In the genomic region with DNA sequence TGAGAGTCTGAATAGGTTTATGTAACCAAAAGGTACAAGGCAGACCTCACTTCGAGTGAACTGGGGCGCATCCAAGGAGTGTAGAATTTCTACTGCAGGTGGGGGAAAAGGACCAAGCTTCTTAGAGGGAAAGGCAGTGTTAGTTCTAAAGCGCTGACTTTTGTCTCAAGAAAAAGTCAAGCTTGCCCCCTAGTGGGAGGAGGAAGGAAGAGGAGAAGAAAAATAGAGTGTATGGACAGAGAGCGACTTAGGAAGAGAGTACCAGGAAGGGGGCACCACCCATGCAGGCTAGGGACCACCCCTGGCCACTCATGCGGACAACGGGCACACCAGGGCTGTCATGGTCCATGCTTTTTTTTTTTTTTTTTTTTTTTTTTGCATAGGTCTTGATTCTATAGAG, we compare ENCODE assay signal across 9 mouse cellular contexts. TPM values are rescaled to one million over a fixed set of nuclear protein-coding genes. Genes with fewer than 3 reads are reported as not detected.
A peak's percentile ranks its signal among the peaks of the same experiment; 100 is the strongest.
DNase-seq lines count a peak whose midpoint lies in the region; TF ChIP-seq lines count a peak whose summit lies in the region.
"Had no signal": no experiment of that assay in that cellular context is flagged by ENCODE, and none has a peak within 500 bp of the region (broad histone marks: within the 10 kb centered on the region; RNA-seq: fewer than 3 reads in every experiment).

No protein-coding gene starts in this region.

- intact Hi-C loops in left cerebral cortex, adult 2 months (cut with DNase I): loop anchor here (1.0 to 10.0 kb wide), 3 partner anchors 52 to 319 kb away; no protein-coding TSS in a partner anchor

- peak; percentile 60 for DNase-seq in adrenal gland, postnatal 10 days
- no peak for DNase-seq in adrenal gland, adult 2 months
- peak; percentile 43 to 51 for DNase-seq in left cerebral cortex, adult 2 months (ENCODE audit: extremely low spot score in 1 of 2, low spot score in 2 of 2)
- no peak for DNase-seq in left cerebral cortex, adult 11 months (ENCODE audit: low spot score)
- peak; percentile 88 for DNase-seq in brain, adult 2 months (ENCODE audit: low read depth, low spot score)
- peak; percentile 49 for DNase-seq in forelimb bud, embryonic 11.5 days (ENCODE audit: low read depth, low spot score)
- DNase-seq in lung, postnatal 14 days: peak; percentile 66
- DNase-seq in gastrocnemius, postnatal 10 days: no peak

- no peak overlapping the region for H3K4me3 ChIP-seq in left cerebral cortex, adult 2 months
- H3K4me3 ChIP-seq: heart, embryonic 13.5 days had no signal

- H3K27ac ChIP-seq in left cerebral cortex, adult 2 months: no peak overlapping the region
- H3K27ac ChIP-seq: heart, embryonic 13.5 days had no signal

- TF ChIP-seq CTCF in left cerebral cortex, adult 2 months (IDR thresholded peaks at IDR 0.05): peak; percentile 76

RNA-seq across cellular contexts. Expression of a gene that starts 14.6 kb away (rescaled TPM):
- total RNA-seq in adrenal gland, postnatal 10 days (2021): 10 to 100 TPM; 14.3 to 23.9 TPM
- 10 to 100 TPM; 16.1 to 18.7 TPM for total RNA-seq in adrenal gland, adult 2 months (2021)
- 86.7 and 101 TPM in 2 replicates for polyA plus RNA-seq in adrenal gland, adult 2 months (2012; rRNA removed)
- 10 to 100 TPM; 13.8 to 14.0 TPM for total RNA-seq in left cerebral cortex, adult 2 months (2021)
- total RNA-seq in gastrocnemius, postnatal 10 days (2021): 10 to 100 TPM; 26.0 to 37.9 TPM

RNA-seq across cellular contexts. Expression of a gene that starts 26.4 kb away (rescaled TPM):
- total RNA-seq in adrenal gland, postnatal 10 days (2021): 1 to 10 TPM; 3.3 to 4.2 TPM
- total RNA-seq in adrenal gland, adult 2 months (2021): 10 to 100 TPM in 1 of 2 experiments, 1 to 10 TPM in 1; 7.1 to 10.8 TPM
- polyA plus RNA-seq in adrenal gland, adult 2 months (2012; rRNA removed): 7.1 and 10.3 TPM in 2 replicates
- total RNA-seq in left cerebral cortex, adult 2 months (2021): 1 to 10 TPM; 8.5 to 8.8 TPM
- 1 to 10 TPM; 1.4 to 2.8 TPM for total RNA-seq in gastrocnemius, postnatal 10 days (2021)

RNA-seq across cellular contexts. Expression of a gene that starts 45.6 kb away (rescaled TPM):
- total RNA-seq in adrenal gland, postnatal 10 days (2021): 10 to 100 TPM; 18.6 to 20.1 TPM
- 10 to 100 TPM; 36.5 to 39.6 TPM for total RNA-seq in adrenal gland, adult 2 months (2021)
- 10.9 and 12.1 TPM in 2 replicates for polyA plus RNA-seq in adrenal gland, adult 2 months (2012; rRNA removed)
- total RNA-seq in left cerebral cortex, adult 2 months (2021): 10 to 100 TPM; 21.8 to 32.0 TPM
- 10 to 100 TPM; 21.1 to 27.7 TPM for total RNA-seq in gastrocnemius, postnatal 10 days (2021)

Comparison
In these comparisons a context has a peak if more than half of its experiments do, and no peak if none do; other contexts are left out.
1. DNase-seq: peak in adrenal gland, postnatal 10 days (single experiment), left cerebral cortex, adult 2 months (2 of 2), brain, adult 2 months (single experiment), forelimb bud, embryonic 11.5 days (single experiment) and lung, postnatal 14 days (single experiment); none in adrenal gland, adult 2 months (single experiment), left cerebral cortex, adult 11 months (single experiment) and gastrocnemius, postnatal 10 days (single experiment).